Mouse (Mus musculus): Measurements from ENCODE around the gene Fkrp. TPM values are rescaled to one million over a fixed set of nuclear protein-coding genes. Genes with fewer than 3 reads are reported as not detected.

The Fkrp gene
- polyA plus RNA-seq, 1 experiment from 2014 or later = 23.8 TPM

GRCm38 (mm10) chr7:16845820-16846167 is 29.3 kb upstream of the Fkrp start:
- 31% methylated on average over 10 of the region's 10 CpGs for WGBS

DNA sequence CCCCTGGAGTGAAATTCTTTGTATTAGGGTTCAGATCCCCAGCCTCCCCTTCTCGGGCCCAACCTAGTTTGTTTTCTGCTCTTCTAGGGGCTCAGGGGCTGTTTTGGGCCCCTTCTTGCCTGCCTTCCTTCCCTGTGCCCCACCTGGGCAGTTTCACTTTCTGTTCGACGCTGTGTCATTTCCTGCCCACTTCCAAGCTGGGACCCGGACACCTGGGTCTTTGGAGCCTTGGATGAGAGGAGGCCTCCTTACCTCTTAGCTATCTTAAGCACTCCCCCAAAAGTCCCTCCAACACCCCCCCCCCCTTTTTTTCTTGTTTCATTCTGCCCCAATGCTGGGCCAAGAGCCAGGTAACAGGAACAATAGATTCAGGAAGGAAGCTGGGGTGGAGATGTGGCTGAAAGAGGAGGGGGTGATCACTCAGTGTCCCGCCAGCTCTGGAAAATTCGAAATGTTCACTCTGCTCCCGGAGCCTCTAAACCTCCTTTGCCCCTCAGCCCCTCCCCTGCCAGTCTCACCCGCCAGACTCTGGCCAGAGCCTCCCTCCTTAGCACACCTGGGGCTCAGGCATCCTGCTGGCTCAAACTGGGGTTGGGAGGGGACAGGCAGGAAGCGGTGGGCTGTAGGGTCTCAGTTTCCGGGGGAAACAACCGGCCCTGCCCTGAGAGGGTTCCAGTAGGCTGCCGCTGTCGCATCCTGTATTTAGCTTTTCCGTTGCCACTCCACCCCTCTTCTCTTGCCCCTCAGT is 28.7 kb upstream of the Fkrp start:
- Histone ChIP-seq H3K4me1 (ENCODE audit: control insufficient read depth, insufficient read depth, low read length) (peaks cover 20% of the 10 kb centered on the region; the same call in 1 of the 2 replicates), H3K36me3 (ENCODE audit: control insufficient read depth, insufficient read depth, low read length) (peaks cover 9% of the 10 kb centered on the region), H3K27ac (ENCODE audit: low read length) (peak overlapping the region; percentile 63; the same call in 1 of the 2 replicates), H3K4me2 (replicated peaks; ENCODE audit: low read depth, low read length) (peak overlapping the region; percentile 83), H3K9ac (replicated peaks; ENCODE audit: low read depth, low read length) (peak overlapping the region; percentile 33; the same call in 1 of the 2 replicates), H3K9me3 (ENCODE audit: control insufficient read depth, low read depth, low read length) (no peaks in the 10 kb centered on the region), H3K4me3 (ENCODE audit: low read depth, low read length) (peak overlapping the region; percentile 17), H3K27me3 (ENCODE audit: control insufficient read depth, insufficient read depth, low read length) (no peaks in the 10 kb centered on the region)
- 27% methylated on average over 14 of the region's 14 CpGs for WGBS
- no peak for ATAC-seq (ENCODE audit: insufficient number of reproducible peaks, insufficient read depth, low FRiP score, low read depth)

More at GRCm38 (mm10) chr7:16845820-16846167, 29.3 kb upstream of the Fkrp start:
- Histone ChIP-seq H3K9me3 (ENCODE audit: control insufficient read depth, low read depth, low read length) (no peaks in the 10 kb centered on the region), H3K9ac (replicated peaks; ENCODE audit: low read depth, low read length) (peak overlapping the region; percentile 33; the same call in 1 of the 2 replicates), H3K36me3 (ENCODE audit: control insufficient read depth, insufficient read depth, low read length) (peaks cover 4% of the 10 kb centered on the region), H3K4me2 (replicated peaks; ENCODE audit: low read depth, low read length) (peak overlapping the region; percentile 83), H3K4me1 (ENCODE audit: control insufficient read depth, insufficient read depth, low read length) (peaks cover 20% of the 10 kb centered on the region; the same call in 1 of the 2 replicates), H3K4me3 (ENCODE audit: low read depth, low read length) (peak overlapping the region; percentile 17), H3K27ac (ENCODE audit: low read length) (peak overlapping the region; percentile 63; the same call in 1 of the 2 replicates), H3K27me3 (ENCODE audit: control insufficient read depth, insufficient read depth, low read length) (no peaks in the 10 kb centered on the region)
- ATAC-seq (ENCODE audit: insufficient number of reproducible peaks, insufficient read depth, low FRiP score, low read depth) = no peak

- H3K4me2 ChIP-seq (replicated peaks; ENCODE audit: low read depth, low read length) = peak overlapping the region; percentile 83
- WGBS = 57% methylated on average over 3 of the region's 3 CpGs
- H3K9me3 ChIP-seq (ENCODE audit: control insufficient read depth, low read depth, low read length) = no peaks in the 10 kb centered on the region
- no peak overlapping the region for H3K9ac ChIP-seq (replicated peaks; ENCODE audit: low read depth, low read length)
- H3K27ac ChIP-seq (ENCODE audit: low read length) = peak overlapping the region; percentile 62; the same call in 1 of the 2 replicates
- H3K4me3 ChIP-seq (ENCODE audit: low read depth, low read length) = peak overlapping the region; percentile 17; the same call in 1 of the 2 replicates
- H3K27me3 ChIP-seq (ENCODE audit: control insufficient read depth, insufficient read depth, low read length) = no peaks in the 10 kb centered on the region
- peaks cover 20% of the 10 kb centered on the region; the same call in 1 of the 2 replicates for H3K4me1 ChIP-seq (ENCODE audit: control insufficient read depth, insufficient read depth, low read length)
- ATAC-seq (ENCODE audit: insufficient number of reproducible peaks, insufficient read depth, low FRiP score, low read depth) = no peak
- H3K36me3 ChIP-seq (ENCODE audit: control insufficient read depth, insufficient read depth, low read length) = peaks cover 10% of the 10 kb centered on the region
These were observed 28.2 kb upstream of the Fkrp start for GRCm38 (mm10) chr7:16844696-16845071.

- ATAC-seq (ENCODE audit: insufficient number of reproducible peaks, insufficient read depth, low FRiP score, low read depth) = no peak
- Histone ChIP-seq H3K9me3 (ENCODE audit: control insufficient read depth, low read depth, low read length) (no peaks in the 10 kb centered on the region), H3K27ac (ENCODE audit: low read length) (peak overlapping the region; percentile 64; the same call in 1 of the 2 replicates), H3K4me3 (ENCODE audit: low read depth, low read length) (peak overlapping the region; percentile 45), H3K36me3 (ENCODE audit: control insufficient read depth, insufficient read depth, low read length) (peaks cover 17% of the 10 kb centered on the region), H3K4me2 (replicated peaks; ENCODE audit: low read depth, low read length) (peak overlapping the region; percentile 83), H3K9ac (replicated peaks; ENCODE audit: low read depth, low read length) (peak overlapping the region; percentile 41), H3K4me1 (ENCODE audit: control insufficient read depth, insufficient read depth, low read length) (peaks cover 20% of the 10 kb centered on the region; the same call in 1 of the 2 replicates), H3K27me3 (ENCODE audit: control insufficient read depth, insufficient read depth, low read length) (no peaks in the 10 kb centered on the region)
- WGBS = under 1% methylated on average over 33 of the region's 33 CpGs
These were observed 27.1 kb upstream of the Fkrp start for GRCm38 (mm10) chr7:16843441-16844171.

DNA sequence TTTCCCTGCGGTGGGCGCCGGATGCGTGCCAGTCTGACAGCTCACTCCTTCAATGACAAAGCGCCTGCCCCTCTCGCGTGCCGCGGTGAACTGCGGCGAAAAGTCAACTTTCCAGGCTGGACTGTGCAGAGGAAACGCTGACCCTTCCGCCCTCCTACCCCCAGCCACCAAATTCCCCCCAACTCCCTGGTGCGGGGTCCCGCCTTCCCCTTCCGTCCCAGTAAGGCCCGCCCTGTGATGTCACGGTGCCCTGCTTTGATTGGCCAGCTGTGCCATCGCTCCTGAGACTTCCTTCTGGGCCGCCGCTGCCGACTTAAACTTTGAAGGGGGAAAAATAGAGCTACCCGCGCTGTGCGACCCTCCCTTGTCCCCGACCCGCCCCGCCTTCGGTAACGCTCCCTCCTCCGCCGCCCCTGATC is 26.1 kb upstream of the Fkrp start, which contains the start of gene Prkd2:
Prkd2 (plus strand) TSS at position 258 of the 419 bp plus-strand sequence.
- Histone ChIP-seq H3K4me2 (replicated peaks; ENCODE audit: low read depth, low read length) (peak within 1 kb of the TSS; percentile 83), H3K9ac (replicated peaks; ENCODE audit: low read depth, low read length) (peak within 1 kb of the TSS; percentile 41), H3K27me3 (ENCODE audit: control insufficient read depth, insufficient read depth, low read length) (no peaks in the 10 kb centered on the region), H3K36me3 (ENCODE audit: control insufficient read depth, insufficient read depth, low read length) (peaks cover 26% of the 10 kb centered on the region), H3K9me3 (ENCODE audit: control insufficient read depth, low read depth, low read length) (no peaks in the 10 kb centered on the region), H3K4me1 (ENCODE audit: control insufficient read depth, insufficient read depth, low read length) (peaks cover 20% of the 10 kb centered on the region; the same call in 1 of the 2 replicates), H3K4me3 (ENCODE audit: low read depth, low read length) (peak within 1 kb of the TSS; percentile 45), H3K27ac (ENCODE audit: low read length) (peak within 1 kb of the TSS; percentile 64; the same call in 1 of the 2 replicates)
- peak; percentile 88 for ATAC-seq (ENCODE audit: insufficient number of reproducible peaks, insufficient read depth, low FRiP score, low read depth)
- under 1% methylated on average over 32 of the region's 32 CpGs for WGBS

DNA sequence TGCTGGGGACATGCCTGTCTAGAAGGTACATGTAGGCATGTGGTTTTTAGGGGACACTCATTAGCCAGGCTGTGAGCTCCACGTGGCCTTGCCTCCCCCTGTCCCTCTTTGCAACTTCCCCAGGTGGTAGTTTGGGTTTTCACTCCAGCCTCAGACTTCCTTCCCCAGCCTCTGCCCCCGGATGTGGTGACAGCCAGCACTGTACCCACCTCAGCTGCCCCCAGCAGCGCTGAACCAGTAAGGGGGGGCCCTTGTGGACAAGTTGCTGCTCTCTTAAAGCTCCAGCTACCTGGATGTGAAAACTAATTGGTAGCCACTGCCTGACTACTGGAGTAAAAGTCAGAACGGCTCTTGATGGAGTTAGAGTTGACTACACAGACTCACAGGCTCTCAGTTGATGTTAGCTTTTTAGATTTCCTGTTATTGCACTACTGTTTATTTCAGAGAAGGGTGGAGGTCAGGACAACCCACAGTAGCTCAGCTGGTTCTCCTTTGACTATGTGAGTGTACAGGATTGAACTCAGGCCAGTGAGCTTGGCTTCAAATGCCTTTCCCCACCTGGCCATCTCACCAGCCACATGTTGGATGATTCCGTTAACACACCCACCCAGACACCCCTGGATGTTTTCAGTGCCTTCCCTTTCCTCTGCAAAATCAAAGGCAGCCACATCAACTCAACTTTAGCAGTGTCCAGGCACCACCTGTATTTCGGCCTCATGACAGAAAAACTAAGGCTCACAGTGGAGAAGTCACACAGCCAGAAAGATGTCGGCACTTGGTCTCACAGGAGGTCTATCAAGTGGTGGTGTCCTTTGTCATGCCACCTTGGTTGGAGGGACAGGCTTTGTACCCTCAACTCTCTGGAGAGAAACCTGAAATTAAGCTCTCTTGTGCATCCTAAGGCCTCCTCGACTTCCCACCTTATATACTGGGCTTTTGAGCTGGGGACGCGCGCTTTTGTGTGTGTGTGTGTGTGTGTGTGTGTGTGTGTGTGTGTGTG is 25.3 kb upstream of the Fkrp start:
- peaks cover 20% of the 10 kb centered on the region; the same call in 1 of the 2 replicates for H3K4me1 ChIP-seq (ENCODE audit: control insufficient read depth, insufficient read depth, low read length)
- no peak for ATAC-seq (ENCODE audit: insufficient number of reproducible peaks, insufficient read depth, low FRiP score, low read depth)
- WGBS = 34% methylated on average over 11 of the region's 11 CpGs
- H3K27ac ChIP-seq (ENCODE audit: low read length) = peak overlapping the region; percentile 64; the same call in 1 of the 2 replicates
- peak overlapping the region; percentile 45 for H3K4me3 ChIP-seq (ENCODE audit: low read depth, low read length)
- H3K9me3 ChIP-seq (ENCODE audit: control insufficient read depth, low read depth, low read length) = no peaks in the 10 kb centered on the region
- peaks cover 34% of the 10 kb centered on the region for H3K36me3 ChIP-seq (ENCODE audit: control insufficient read depth, insufficient read depth, low read length)
- no peak overlapping the region for H3K9ac ChIP-seq (replicated peaks; ENCODE audit: low read depth, low read length)
- no peaks in the 10 kb centered on the region for H3K27me3 ChIP-seq (ENCODE audit: control insufficient read depth, insufficient read depth, low read length)
- H3K4me2 ChIP-seq (replicated peaks; ENCODE audit: low read depth, low read length) = peak overlapping the region; percentile 83

DNA sequence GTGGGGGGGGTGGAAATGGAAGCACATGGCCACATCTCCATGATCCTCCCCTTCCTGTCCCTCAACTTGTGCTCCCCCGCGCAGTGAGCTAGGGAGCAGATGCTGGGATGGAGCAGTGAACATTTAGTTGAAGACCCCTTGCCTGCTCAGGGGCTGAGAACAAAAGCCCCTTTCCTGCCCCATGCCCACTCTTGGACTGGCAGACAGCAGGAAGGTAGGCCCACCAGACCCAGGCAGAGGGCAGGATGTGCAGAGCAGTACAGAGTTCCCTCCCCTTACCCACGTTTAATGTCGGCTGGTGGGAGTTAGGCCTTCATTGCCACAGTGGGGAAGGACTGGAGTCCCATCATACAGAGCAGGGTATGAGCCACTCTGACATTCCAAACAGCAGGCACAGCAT is 24.5 kb upstream of the Fkrp start:
- no peak for ATAC-seq (ENCODE audit: insufficient number of reproducible peaks, insufficient read depth, low FRiP score, low read depth)
- H3K9ac ChIP-seq (replicated peaks; ENCODE audit: low read depth, low read length) = no peak overlapping the region
- no peak overlapping the region for H3K4me2 ChIP-seq (replicated peaks; ENCODE audit: low read depth, low read length)
- H3K27ac ChIP-seq (ENCODE audit: low read length) = peak overlapping the region; percentile 64; the same call in 1 of the 2 replicates
- no peaks in the 10 kb centered on the region for H3K27me3 ChIP-seq (ENCODE audit: control insufficient read depth, insufficient read depth, low read length)
- H3K4me3 ChIP-seq (ENCODE audit: low read depth, low read length) = no peak overlapping the region
- peaks cover 38% of the 10 kb centered on the region for H3K36me3 ChIP-seq (ENCODE audit: control insufficient read depth, insufficient read depth, low read length)
- H3K9me3 ChIP-seq (ENCODE audit: control insufficient read depth, low read depth, low read length) = no peaks in the 10 kb centered on the region
- WGBS = 73% methylated on average over 4 of the region's 4 CpGs
- H3K4me1 ChIP-seq (ENCODE audit: control insufficient read depth, insufficient read depth, low read length) = peaks cover 20% of the 10 kb centered on the region; the same call in 1 of the 2 replicates

Data from stomach, embryonic 14.5 days (tissue).